Mouse (Mus musculus) frontal cortex, adult (tissue): Measurements from ENCODE around the gene Lcmt1.

Experiments
- ATAC-seq: cut with Nextera tagmentation; 2 replicates; pipeline ENCODE4 v1.9.2; 2017; ENCODE audit warnings: mild to moderate bottlenecking, moderate library complexity, mixed read lengths; ENCODE audit not compliant: low TSS enrichment

The Lcmt1 gene

GRCm38 (mm10) chr7:123399286-123399685, 29.7 kb downstream of the Lcmt1 start:
- ATAC-seq: no peak

DNA sequence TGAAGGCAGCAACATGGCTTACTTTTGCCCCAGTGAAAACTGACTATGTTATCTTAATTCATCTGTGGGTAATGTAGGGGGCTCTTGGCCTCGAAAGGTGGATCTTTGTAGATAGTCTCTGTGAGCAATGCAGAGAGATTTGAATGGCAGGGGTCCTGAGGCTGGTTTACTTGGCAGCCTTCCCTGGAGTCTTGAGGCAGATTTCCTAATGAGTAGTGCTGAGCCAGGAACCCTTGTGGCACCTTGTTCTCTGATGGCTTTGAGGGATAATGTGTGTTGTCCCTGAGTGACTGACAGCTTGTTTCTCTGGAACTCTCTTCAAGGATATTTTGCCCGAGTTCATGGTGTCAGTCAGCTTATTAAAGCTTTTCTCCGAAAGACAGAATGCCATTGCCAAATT, 31.5 kb downstream of the Lcmt1 start:
- no peak for ATAC-seq

DNA sequence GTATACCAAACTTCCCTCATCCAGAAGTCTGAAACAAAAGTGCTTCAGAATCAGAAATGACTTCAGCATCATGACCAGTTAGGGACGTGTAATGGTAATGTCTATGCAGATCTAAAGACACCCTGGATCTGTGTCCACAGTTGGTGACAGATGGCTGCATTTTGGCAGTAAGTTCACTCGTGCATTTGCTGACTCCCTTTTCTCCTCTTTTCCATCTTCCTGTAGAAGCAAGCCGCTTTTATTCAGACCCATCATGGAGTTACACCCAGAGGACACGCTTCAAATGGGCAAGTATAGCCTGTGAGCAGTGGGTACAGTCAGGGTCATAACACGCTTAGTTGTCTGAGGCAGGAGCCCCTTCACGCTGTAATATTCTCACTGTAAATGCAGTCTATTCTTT, 34.6 kb downstream of the Lcmt1 start:
- ATAC-seq: no peak

GRCm38 (mm10) chr7:123405619-123406018, 36.0 kb downstream of the Lcmt1 start:
- no peak for ATAC-seq

DNA sequence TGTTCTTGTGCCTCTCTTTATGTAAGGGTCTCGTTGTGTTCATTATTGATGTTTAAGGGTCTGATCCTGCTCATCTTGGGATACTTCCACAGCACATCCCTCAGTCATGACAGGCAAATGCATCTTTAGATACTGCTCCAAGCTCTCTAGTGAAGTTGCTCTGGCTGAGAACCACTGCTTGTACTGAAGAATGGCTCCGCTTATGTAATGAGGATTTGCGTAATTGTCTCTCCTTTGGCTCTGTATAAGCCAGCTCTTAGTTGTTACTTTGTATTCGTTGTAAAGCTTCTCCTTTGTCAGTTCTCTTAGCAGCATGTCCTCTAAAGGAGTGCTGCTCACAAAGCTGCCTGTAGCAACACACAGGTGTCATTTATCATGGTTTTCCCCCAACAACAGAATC, 37.4 kb downstream of the Lcmt1 start:
- ATAC-seq: peak; percentile 72; the same call in 1 of the 2 replicates

DNA sequence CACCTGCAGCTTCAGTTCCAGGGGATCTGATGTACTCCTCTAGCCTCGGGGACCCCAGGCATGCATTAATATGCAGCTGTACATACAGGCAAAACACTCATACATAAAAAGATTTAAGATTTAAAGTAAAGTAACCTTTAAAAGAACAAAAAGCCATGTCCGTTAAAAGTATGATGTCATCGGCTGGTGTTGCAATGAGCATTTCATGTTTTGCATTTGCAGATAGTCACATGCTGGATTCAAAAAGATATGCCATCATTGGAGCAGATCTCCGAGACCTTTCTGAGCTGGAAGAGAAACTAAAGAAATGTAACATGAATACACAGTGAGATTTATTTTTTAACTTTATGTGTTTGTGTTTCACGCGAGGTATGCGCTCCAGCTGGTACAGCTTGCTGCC, 40.9 kb downstream of the Lcmt1 start:
- no peak for ATAC-seq

DNA sequence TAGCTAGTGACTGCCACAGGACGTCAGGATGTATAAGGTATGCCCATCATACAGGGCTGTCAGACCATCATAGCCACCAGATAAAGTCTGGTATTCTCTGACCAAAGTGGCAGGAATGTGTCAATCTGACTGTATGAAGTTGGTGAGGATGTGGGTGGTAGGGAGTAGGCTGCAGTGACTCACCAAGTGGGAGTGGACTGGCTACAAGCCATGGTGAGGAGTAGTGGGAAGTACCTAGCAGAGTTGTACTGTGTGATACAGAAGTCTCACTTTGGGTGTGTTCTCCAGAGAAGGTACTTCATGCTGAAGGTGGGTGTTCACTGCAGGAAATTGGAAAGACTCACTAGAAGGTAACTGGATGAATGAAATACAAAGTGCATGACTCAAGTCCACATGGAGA, 41.5 kb downstream of the Lcmt1 start:
- peak; percentile 78 for ATAC-seq

GRCm38 (mm10) chr7:123412143-123412542, 42.6 kb downstream of the Lcmt1 start:
- ATAC-seq: peak; percentile 50; the same call in 1 of the 2 replicates

DNA sequence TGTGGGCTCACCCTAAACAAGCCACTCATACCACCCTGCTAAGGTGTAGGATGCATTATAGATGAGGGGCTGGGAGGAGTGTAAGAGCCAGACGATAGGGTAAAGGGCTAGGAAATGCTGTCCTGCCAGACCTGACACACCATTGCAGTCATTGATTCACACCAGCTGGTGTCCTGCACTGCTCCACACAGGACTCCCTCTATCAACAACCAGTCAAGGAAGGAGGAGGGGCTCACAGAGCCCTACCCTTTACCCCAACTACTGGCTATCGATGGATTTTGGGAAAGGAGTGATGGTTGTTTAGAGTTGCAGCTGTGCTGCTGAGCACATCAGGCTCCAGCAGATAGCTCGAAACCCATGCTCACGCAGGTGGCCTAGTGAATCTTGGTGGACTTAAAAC, 47.2 kb downstream of the Lcmt1 start:
- no peak for ATAC-seq

DNA sequence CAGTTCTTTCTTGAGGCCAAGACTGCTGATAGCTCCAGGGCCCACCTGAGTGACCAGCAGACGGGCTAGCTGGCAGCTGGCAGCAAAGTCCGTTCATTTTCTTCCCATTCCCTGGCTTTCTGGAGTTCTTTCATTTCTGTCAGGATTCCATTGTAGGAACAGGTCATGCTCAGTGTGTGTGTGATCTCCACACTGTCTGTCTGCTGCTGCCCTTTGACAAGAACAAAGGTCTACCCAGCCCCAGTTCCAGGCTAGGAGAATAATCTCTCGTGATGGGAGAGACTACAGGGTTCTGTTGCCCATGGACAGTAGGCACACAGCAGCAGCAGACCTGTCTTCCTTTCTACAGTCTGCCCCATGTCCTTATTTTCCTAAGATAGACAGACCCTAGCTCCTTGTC, 48.1 kb downstream of the Lcmt1 start:
- no peak for ATAC-seq

DNA sequence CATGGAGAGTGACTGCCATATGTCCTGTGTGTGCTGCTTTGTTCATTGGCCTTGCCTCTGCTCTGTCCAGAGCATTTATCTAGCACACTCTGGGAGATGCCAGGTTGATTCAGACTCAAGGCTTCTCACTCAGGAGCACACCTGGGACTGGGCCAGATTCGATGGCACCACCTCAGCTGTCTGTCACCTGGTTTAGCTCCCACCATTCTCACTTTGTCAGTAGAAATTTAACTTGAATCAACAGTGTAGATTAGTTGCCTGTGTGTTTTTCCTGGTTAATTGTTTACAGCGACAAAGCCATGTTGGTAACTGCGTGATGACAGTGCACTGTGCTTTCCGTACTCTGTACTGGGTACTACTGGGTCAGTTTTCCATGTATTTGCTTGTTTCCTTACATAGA, 50.4 kb downstream of the Lcmt1 start:
- no peak for ATAC-seq

GRCm38 (mm10) chr7:123421958-123422357, 52.4 kb downstream of the Lcmt1 start:
- ATAC-seq: no peak

DNA sequence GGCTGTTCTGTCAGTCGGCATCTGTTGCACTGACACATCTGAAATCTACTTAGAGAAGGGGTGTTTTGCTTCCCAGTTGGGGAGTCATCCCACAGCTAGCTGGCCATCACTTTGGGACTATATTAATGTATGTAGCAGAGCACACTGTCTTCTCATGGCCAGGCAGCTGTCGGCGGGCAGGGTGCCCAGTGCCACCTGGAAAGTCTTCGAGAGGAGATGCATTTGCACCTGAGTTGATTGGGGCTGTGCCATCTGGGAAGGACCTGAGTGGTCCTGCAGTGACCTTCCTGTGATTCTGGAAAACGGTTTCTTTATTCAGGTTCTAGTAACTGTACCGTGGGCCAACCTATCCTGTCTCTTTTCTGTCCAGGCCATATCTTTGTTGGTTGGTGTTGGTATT, 54.7 kb downstream of the Lcmt1 start:
- ATAC-seq: no peak

GRCm38 (mm10) chr7:123425134-123425757, 55.7 kb downstream of the Lcmt1 start:
- ATAC-seq: no peak

DNA sequence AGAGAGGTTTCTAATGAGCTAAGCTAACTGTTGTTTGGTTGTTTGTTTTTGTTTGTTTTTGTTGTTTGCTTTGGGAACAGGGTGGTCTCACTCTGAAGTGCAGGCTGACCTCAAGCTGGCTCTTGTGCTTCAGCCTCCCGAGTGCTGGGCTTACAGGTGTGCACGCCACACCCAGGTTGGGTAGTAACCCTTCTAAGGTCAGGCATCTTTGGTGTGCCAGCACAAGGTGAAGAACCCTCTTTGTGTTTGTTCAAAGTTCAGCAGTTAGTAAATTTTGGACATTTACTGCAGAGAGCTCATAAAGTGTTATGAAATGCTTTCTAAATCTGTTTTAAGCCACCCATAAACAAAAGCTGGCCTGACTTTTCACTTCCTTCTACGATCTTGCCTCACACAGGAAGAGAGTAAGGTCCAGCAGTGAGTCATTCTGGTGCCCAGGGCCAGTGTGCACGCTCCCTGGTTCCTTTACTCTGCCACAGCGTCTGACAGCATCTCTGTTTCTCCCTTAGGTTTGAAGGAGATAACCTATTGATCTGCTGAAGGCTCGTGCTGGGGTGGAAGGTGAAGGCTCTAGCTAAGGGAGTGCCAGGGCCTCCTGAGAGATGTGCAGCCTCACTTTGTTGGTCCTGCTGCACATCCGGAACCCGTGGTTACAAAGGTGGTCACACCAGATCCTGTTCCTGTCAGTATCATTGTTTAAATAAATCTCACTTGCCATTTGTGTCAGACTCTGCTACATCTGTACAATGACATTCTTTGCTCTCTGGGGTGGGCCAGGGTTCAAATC, 60.2 kb downstream of the Lcmt1 start:
- ATAC-seq: no peak

GRCm38 (mm10) chr7:123430411-123430705, 60.8 kb downstream of the Lcmt1 start:
- no peak for ATAC-seq

DNA sequence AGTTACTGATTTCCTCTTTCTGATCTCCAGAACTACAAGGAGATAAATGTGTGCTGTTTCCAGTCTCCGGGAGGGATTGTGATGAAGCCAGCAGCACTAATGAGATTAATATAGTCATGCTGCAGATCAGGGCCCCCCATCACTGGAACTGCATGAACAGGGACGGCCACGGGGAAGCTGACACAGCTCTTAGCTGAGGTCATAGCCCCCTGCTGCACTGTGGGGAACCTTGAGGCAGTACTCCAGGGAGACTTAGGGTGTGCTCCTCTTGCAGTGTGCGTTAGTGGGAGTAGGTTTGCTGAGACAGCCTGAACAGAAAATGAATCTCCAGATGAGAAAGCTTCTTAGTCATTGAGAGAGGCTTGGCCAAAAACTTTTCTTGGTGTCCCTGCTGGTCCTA, 61.6 kb downstream of the Lcmt1 start:
- no peak for ATAC-seq

- no peak for ATAC-seq
Measured at GRCm38 (mm10) chr7:123442079-123442478, 72.5 kb downstream of the Lcmt1 start.

- ATAC-seq: no peak
Measured at GRCm38 (mm10) chr7:123448794-123449193, 79.2 kb downstream of the Lcmt1 start.

DNA sequence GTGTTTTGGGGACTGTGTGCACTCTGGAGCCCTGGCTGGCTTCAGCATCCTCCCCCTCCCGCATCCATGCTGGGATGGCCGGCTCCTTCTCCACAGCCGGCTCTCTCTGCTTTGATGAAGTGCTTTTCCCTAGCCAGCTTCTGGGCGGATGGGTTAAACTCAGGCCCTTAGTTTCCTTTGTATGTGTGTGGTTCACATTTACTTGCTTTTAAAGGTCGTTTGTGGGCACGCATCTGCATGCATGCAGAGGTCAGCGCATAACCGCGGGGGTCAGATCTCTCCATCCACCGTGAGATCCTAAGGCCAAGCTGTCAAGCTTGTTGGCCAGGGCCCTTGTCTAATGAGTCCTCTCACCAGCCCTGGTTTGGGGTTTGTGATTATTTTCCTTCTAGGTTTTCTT, 80.1 kb downstream of the Lcmt1 start:
- no peak for ATAC-seq

DNA sequence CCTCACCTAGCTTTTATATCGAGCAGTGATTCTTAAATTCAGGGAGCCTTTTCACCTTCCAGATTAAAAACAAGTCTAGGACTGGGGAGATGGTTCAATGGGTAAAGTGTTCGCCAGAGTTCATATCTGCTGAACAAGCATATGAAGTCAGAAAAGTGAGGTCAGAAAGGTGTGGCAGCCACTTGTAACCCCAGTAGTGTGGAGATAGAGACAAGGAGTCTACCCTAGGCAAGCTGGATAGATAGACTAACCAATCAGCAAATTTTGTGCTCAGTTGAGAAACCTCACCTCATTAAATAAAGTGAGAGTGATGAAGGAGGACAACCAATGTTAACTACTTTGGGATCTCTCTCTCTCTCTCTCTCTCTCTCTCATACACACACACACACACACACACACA, 80.9 kb downstream of the Lcmt1 start:
- ATAC-seq: no peak

DNA sequence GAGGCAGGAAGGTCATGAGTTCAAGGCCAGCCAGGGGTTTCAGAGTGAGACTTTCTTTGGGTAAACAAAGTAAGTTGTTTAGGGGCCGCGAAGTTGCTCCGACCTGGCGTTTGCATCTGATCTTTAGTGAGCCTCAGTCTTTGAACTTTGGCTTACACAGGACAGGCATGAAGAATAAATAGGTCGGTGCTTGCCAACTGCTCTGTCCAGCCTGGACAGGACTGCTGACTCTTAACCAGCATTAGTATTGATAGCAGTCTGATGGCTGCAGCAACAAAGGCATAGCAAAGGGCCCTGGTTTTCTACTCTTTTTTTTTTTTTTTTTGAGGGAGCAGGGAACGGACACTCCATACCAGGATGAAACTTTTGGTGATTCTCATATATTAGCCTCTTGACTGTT, 83.0 kb downstream of the Lcmt1 start:
- no peak for ATAC-seq

- no peak for ATAC-seq
Measured at GRCm38 (mm10) chr7:123453066-123453465, 83.5 kb downstream of the Lcmt1 start.

- ATAC-seq: no peak
Measured at GRCm38 (mm10) chr7:123455088-123455487, 85.5 kb downstream of the Lcmt1 start.
